Mouse (Mus musculus) inflammation-experienced regulatory T-cells, adult 6 months (primary cell): ENCODE results near the gene Znrf2. TPM values are rescaled to one million over a fixed set of nuclear protein-coding genes. Genes with fewer than 3 reads are reported as not detected.
"Not testable (repeated sequence)": the region's sequence is repeated elsewhere in the genome, so short reads cannot be mapped to it uniquely, and the experiment has no call there.

Experiments
- ATAC-seq: one replicate; pipeline ENCODE4 v1.8.0; 2017
- polyA plus RNA-seq, 3 experiments: library from polyadenylated mRNA; unstranded; fragments of 100-300 nt; shearing (Covaris generic); gene quantifications; one replicate each; pipeline ENCODE4 v1.2.1; 2017

The Znrf2 gene
- polyA plus RNA-seq, 3 experiments from 2014 or later, result 22.3 to 28.7 (median 23.7) TPM

DNA sequence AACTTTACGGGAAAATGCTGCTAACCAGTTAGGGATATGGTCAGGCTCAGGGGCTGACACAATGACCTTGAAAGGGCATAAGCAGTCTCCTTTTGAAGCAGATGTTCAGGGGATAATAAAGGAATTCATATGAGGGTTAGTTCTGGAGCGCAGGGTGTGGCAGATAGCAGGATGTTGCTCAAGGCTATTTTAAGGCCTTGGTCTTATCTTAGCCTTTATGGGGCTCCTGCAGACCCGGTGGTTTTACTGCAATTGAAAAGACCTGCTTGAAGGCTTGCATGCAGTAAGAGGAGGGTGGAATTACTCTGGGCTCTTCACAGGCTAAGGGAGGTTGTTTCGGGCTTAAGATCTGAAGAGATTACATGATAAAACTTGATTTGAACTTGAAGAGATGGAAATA, 35.1 kb downstream of the Znrf2 start:
- ATAC-seq, result no peak

- ATAC-seq, result no peak
Measured at GRCm38 (mm10) chr6:54852669-54853068, 36.0 kb downstream of the Znrf2 start.

DNA sequence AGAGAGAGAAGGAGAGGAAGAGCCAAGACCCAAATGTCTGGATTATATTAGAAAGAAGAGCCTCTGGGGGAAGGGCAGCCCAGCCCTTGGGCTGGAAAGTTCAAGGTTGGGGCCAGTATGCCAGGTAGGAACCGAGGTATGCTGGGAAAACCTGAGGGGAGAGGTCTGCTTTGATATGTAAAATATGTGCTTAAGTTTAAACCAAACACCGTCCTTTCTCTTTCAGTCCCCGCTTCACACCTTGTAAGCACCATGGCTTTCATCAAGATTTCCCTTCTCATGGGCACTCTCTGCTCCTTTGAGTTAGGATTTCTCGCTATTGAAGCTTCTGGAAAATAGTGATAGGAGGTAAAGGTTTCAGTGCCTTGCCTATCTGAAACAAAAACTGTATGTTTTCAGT, 38.1 kb downstream of the Znrf2 start:
- ATAC-seq, result peak; percentile 47

- ATAC-seq, result no peak
Measured at GRCm38 (mm10) chr6:54855801-54856583, 39.3 kb downstream of the Znrf2 start.

DNA sequence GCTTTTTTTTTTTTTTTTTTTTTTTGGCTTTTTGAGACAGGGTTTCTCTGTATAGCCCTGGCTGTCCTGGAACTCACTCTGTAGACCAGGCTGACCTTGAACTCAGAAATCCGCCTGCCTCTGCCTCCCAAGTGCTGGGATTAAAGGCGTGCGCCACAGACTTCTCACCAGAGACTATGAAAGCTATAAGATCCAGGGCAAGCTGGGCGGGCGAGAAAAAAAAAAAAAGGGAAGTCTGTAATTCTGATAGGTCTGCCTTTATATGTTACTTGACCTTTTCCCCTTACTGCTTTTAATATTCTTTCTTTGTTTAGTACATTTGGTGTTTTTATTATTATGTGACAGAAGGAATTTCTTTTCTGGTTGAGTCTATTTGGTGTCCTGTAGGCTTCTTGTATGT, 42.4 kb downstream of the Znrf2 start:
- ATAC-seq, result not testable (repeated sequence)

- ATAC-seq, result peak; percentile 12
Measured at GRCm38 (mm10) chr6:54860180-54860579, 43.5 kb downstream of the Znrf2 start.

GRCm38 (mm10) chr6:54866731-54867410, 50.2 kb downstream of the Znrf2 start:
- peak; percentile 65 for ATAC-seq

GRCm38 (mm10) chr6:54867411-54867745, 50.7 kb downstream of the Znrf2 start:
- peak; percentile 92 for ATAC-seq

- ATAC-seq, result no peak
Measured at GRCm38 (mm10) chr6:54873029-54873428, 56.3 kb downstream of the Znrf2 start.

DNA sequence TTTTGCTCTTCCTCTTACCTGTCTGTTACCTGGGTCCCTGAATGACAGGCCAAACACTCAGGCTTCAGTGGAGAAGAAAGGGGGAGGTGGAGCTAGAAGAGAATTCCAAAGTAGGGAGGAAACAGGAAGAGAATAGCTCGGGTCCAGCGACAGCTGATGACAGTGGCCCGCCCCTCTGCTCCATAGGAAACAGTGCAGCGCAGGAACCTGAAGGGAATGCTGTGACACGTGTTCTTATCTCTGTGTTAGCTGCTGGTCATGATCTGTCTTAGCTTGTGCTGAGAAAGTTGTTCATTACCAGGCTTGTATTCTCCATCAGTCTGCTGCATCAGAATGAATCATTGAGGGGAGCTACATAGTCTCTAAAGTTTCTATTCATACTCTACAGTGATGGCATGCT, 60.1 kb downstream of the Znrf2 start:
- no peak for ATAC-seq

- no peak for ATAC-seq
Measured at GRCm38 (mm10) chr6:54877651-54878050, 60.9 kb downstream of the Znrf2 start.

- ATAC-seq, result no peak
Measured at GRCm38 (mm10) chr6:54878546-54878945, 61.8 kb downstream of the Znrf2 start.

DNA sequence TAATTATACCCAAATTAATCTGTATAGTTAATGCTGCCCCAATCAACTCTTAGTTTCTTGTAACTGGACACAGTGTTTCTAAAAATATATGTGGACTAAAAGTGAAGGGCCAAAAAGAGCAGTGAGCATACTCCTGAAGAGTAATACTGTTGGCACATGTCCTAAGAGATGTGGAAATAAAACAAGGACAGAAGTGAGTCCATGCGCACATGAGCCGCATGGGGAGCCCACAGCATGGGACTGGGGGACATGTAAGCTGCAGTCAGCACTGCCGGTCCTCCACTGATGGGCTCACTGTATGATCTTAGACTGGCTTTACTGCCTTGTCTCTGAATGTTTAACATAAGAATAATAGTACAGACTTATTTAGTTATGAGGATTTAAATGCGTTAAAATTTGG, 63.4 kb downstream of the Znrf2 start:
- no peak for ATAC-seq

DNA sequence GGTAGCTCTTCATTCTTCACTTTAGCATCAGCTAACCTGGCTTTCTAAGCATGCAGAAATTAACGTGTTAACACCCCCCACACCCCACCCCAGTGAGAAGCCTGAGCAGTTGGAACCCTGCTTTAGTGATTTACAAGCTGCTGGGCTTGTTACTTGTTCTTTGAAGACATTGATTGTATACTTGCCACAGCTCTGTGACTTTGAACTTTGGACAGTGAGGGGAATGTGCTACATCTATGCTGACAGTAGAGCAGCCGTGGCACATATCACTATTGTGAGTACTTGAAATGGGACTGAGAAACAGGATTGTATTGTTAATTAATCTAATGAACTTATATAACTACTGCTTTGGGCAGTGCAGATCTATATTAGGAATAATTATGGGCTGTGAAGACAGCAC, 66.7 kb downstream of the Znrf2 start:
- no peak for ATAC-seq

DNA sequence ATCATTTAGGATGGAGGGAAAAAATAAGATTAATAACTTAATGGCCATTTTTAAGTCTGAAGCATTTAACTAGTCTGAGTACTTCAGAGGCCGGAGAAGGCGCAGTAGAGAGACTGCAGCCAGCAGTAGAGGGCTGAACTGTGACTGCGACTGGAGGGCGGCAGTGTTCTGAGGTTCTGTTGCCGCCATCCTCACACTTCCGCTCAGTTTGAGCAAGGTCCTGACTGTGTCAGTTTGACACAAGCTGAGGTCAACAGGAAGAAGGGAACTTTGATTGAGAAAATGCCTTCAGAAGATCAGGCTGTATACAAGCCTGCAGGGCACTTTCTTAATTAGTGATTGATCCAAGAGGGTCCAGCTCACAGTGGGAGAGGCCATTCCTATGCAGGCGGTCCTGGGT, 69.5 kb downstream of the Znrf2 start:
- no peak for ATAC-seq

GRCm38 (mm10) chr6:54890221-54890620, 73.5 kb downstream of the Znrf2 start:
- ATAC-seq, result no peak

DNA sequence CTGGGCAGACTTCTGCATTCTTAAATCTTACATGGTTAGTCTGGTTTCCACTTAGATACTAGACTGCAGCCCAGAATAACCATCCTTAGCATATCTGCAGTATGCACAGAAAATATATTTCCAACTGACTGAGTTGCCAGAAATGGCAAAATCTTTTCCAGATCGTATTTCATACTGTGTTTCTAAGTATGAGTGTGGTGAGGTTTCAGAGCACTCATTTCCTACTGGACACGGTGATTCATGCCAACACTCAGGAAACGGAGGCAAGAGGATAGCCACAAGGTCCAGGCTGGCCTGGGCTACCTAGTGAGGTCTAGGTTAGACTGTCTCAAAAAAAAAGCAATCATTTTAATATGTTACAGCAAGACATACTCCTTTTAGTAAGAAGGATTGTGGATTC, 74.7 kb downstream of the Znrf2 start:
- ATAC-seq, result no peak

DNA sequence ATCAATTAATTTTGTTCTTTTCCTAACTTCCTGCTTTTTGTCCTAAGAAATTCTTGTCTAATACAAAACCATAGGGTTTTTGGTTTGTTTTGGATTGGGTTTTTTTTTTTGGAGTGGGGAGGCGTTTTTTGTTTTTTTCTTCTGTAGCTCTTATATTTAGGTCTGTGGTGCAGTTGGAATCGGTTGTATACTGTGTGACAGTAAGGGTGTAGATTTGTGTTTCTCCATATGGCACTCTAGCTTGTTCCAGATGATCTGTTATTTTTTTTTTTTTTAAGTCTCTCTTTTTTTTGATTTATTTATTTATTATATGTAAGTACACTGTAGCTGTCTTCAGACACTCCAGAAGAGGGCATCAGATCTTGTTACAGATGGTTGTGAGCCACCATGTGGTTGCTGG, 83.5 kb downstream of the Znrf2 start:
- ATAC-seq, result no peak

DNA sequence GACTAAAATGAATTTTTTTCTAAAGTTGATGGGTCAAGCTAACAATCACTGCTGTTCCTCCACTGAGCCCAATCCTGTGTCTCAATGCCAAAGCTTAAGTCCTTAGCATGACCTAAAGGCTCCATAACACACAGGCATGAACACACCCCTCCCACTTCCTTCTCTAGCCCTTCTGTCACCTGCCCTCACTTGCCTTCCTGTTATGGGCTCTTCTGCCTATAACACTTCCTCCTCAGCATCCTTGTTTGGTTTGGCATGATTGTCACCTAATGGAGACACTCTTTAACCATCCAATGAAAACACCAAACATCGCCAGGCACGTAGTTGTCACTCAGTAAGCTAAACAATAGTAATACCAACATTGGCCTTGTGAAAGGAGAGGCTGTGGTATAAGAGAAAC, 85.8 kb downstream of the Znrf2 start:
- peak; percentile 85 for ATAC-seq

DNA sequence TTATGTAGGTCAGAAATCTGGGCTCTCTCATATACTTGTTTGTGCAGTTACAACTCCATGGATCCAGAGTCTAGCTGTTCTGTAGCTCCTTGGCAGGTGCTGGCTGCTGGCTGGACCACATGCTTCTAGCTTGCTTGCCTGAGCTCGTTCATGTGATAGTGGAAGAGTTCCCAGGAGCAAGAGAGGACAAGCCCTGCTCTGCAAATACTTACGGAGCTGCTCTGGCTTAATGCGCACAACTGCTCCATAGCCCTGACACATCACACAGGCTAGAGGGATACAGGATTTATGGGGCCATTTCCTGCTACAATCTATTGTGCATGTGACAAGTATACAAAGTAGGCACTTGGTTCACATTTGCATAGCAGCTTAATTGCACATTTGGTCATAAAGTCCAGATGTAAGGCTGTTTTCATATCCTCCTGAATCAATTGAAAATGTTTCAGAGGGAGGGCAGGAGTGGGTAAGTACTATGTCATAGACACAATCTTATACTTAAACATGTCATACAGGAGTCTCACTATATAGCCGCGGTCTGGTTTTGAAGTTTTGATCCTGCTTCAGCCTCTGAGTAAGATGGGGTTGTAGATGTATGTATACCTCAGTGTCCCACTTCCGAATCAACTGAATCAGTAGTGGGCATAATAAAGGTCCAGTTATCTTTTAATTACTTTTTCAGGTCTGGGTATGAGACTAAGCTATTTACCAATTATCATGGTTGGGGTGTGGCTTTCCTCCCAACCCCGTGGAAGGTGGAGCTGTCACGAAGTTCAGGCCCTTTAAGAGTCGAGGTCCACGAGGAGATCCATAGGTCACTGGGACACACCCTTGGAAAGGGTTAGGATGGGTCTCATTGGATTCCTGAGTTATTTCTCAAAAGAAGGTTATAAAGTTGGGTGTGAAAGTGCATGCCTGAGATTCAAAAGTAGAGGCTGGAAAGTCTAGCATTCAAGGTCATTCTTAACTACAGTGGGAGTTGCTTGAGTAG, 89.6 kb downstream of the Znrf2 start:
- no peak for ATAC-seq

GRCm38 (mm10) chr6:54914977-54915376, 98.3 kb downstream of the Znrf2 start:
- ATAC-seq, result no peak

- ATAC-seq, result peak; percentile 29
Measured at GRCm38 (mm10) chr6:54916163-54916562, 99.4 kb downstream of the Znrf2 start.

DNA sequence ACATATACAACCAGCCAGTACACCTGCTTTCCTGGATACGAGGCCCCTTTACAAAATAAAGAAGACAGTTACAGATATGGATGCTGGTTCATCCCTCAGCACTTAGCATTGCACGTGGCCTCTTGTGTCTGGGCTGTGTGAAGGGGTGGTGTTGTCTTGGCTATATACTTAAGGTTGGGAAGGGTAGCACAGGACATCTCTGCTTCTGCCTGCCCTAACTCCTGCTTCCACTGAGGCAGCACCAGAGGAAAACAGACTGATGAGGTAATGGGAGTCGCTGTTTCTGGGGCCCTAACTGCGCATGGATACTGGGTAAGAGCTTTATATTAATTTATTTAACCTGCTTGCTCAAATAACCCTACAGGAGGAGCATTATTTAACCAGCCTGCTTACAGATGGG, 100.2 kb downstream of the Znrf2 start:
- no peak for ATAC-seq
